In the genomic region with DNA sequence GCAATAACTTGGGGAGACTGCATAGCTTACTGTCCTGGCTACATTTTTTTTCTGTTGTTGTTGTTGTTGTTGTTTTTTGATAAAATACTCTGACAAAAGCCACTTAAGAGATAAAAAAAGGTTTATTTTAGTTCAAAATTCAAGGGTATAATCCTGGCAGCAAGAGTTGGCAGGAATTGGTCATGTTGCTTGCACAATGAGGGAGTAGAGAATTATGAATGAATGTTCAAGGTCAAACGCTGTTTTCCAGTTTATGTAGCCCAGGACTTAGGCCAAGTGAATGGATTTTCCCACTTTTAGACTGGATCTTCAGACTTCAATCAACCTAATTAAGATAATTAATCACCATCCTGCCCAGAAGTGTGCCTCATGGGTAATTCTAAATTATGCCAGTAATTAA, we compare ENCODE assay signal across 22 mouse cellular contexts.
DNase-seq lines count a peak whose midpoint lies in the region; ATAC-seq and TF ChIP-seq lines count a peak whose summit lies in the region.
"Had no signal": no experiment of that assay in that cellular context is flagged by ENCODE, and none has a peak within 500 bp of the region (broad histone marks: within the 10 kb centered on the region; RNA-seq: fewer than 3 reads in every experiment).

No protein-coding gene starts in this region.

- TF ChIP-seq CTCF in liver, adult 2 months (IDR thresholded peaks at IDR 0.05; ENCODE audit: low read depth, low read length), result no peak
- TF ChIP-seq CTCF in liver, postnatal 0 days (IDR thresholded peaks at IDR 0.05; ENCODE audit: low read depth), result no peak

- no peak for TF ChIP-seq POLR2A in liver, adult 2 months (IDR thresholded peaks at IDR 0.05; ENCODE audit: extremely low read depth, insufficient read depth, low read length)

- no peaks in the 10 kb centered on the region for H3K36me3 ChIP-seq in liver, adult 2 months (ENCODE audit: control insufficient read depth, insufficient read depth, low read length)
- no peaks in the 10 kb centered on the region for H3K36me3 ChIP-seq in liver, postnatal 0 days (replicated peaks; ENCODE audit: insufficient read depth, low read length)
- H3K36me3 ChIP-seq: embryonic facial prominence, embryonic 12.5 days; embryonic facial prominence, embryonic 15.5 days; hindbrain, embryonic 12.5 days; hindbrain, embryonic 15.5 days; intestine, embryonic 15.5 days had no signal

- no peak overlapping the region for H3K27ac ChIP-seq in liver, adult 2 months (replicated peaks; ENCODE audit: insufficient read depth, low read depth, low read length)
- no peak overlapping the region for H3K27ac ChIP-seq in liver, postnatal 0 days (ENCODE audit: low read depth)
- H3K27ac ChIP-seq: embryonic facial prominence, embryonic 12.5 days; embryonic facial prominence, embryonic 15.5 days; gastrocnemius, adult 2 months; hindbrain, embryonic 12.5 days; hindbrain, embryonic 15.5 days; intestine, embryonic 15.5 days had no signal

- no peaks in the 10 kb centered on the region for H3K9me3 ChIP-seq in liver, postnatal 0 days (ENCODE audit: low read length)
- H3K9me3 ChIP-seq: embryonic facial prominence, embryonic 12.5 days; embryonic facial prominence, embryonic 15.5 days; hindbrain, embryonic 12.5 days; hindbrain, embryonic 15.5 days; intestine, embryonic 15.5 days had no signal

- TF ChIP-seq EP300 in liver, postnatal 0 days (IDR thresholded peaks at IDR 0.05; ENCODE audit: low read depth), result no peak

- H3K79me2 ChIP-seq in liver, adult 2 months (ENCODE audit: control insufficient read depth, insufficient read depth, low read length), result no peaks in the 10 kb centered on the region

- no peak for ATAC-seq in liver, postnatal 0 days
- no peak for ATAC-seq in CD4-positive, CD25-positive, alpha-beta regulatory T cell, adult 4 months
- ATAC-seq: forebrain, embryonic 14.5 days; forebrain, postnatal 0 days; intestine, embryonic 15.5 days had no signal

- no peaks in the 10 kb centered on the region for H3K27me3 ChIP-seq in liver, adult 2 months (ENCODE audit: control insufficient read depth, insufficient read depth, low read length)
- no peaks in the 10 kb centered on the region for H3K27me3 ChIP-seq in liver, postnatal 0 days (ENCODE audit: insufficient read depth, low read length)
- H3K27me3 ChIP-seq: embryonic facial prominence, embryonic 12.5 days; embryonic facial prominence, embryonic 15.5 days; hindbrain, embryonic 12.5 days; hindbrain, embryonic 15.5 days; intestine, embryonic 15.5 days had no signal

- WGBS in liver, adult 2 months, result 24% methylated on average over 1 of the region's 1 CpGs
- WGBS in liver, postnatal 0 days (ENCODE audit: insufficient replicate concordance), result 66% methylated on average over 1 of the region's 1 CpGs

- H3K4me2 ChIP-seq in liver, postnatal 0 days (ENCODE audit: low read depth, low read length), result no peak overlapping the region
- H3K4me2 ChIP-seq: embryonic facial prominence, embryonic 12.5 days; embryonic facial prominence, embryonic 15.5 days; heart, embryonic 11.5 days; hindbrain, embryonic 12.5 days; hindbrain, embryonic 15.5 days; intestine, embryonic 15.5 days had no signal

- DNase-seq in adrenal gland, adult 2 months, result peak; percentile 57
- no peak for DNase-seq in adrenal gland, postnatal 25 days
- DNase-seq in liver, adult 2 months (ENCODE audit: extremely low read depth, low read depth, low spot score), result peak; percentile 90
- no peak for DNase-seq in liver, postnatal 0 days
- DNase-seq in adrenal gland, postnatal 36 days, result peak; percentile 35 to 41
- DNase-seq in urinary bladder, adult 18-20 months (ENCODE audit: low spot score in 2 of 2), result no peak
- DNase-seq: cerebellum, adult 11 months; cerebellum, adult 2 months; cerebellum, adult 9-11 months; cerebellum, postnatal 25 days; forebrain, postnatal 0 days; gastrocnemius, adult 2 months; gastrocnemius, postnatal 14 days; heart, adult 11 months had no signal

- H3K4me1 ChIP-seq in liver, adult 2 months (ENCODE audit: control insufficient read depth, insufficient read depth, low read length), result peaks cover 24% of the 10 kb centered on the region
- H3K4me1 ChIP-seq in liver, postnatal 0 days (ENCODE audit: insufficient read depth), result 0 out of 2 replicates have a peak, but pooled peaks cover 2% of the 10 kb centered on the region
- H3K4me1 ChIP-seq: embryonic facial prominence, embryonic 12.5 days; embryonic facial prominence, embryonic 15.5 days; hindbrain, embryonic 12.5 days; hindbrain, embryonic 15.5 days; intestine, embryonic 15.5 days had no signal

- H3K4me3 ChIP-seq in liver, adult 2 months (ENCODE audit: insufficient read depth, low read depth, low read length), result no peak overlapping the region
- no peak overlapping the region for H3K4me3 ChIP-seq in liver, postnatal 0 days (ENCODE audit: low read depth, low read length)
- H3K4me3 ChIP-seq: embryonic facial prominence, embryonic 12.5 days; embryonic facial prominence, embryonic 15.5 days; gastrocnemius, adult 2 months; hindbrain, embryonic 12.5 days; hindbrain, embryonic 15.5 days; intestine, embryonic 15.5 days had no signal

- no peak overlapping the region for H3K9ac ChIP-seq in liver, adult 2 months (ENCODE audit: low read depth, low read length)
- H3K9ac ChIP-seq in liver, postnatal 0 days (replicated peaks), result no peak overlapping the region
- H3K9ac ChIP-seq: embryonic facial prominence, embryonic 12.5 days; embryonic facial prominence, embryonic 15.5 days; forebrain, postnatal 0 days; hindbrain, embryonic 12.5 days; hindbrain, embryonic 15.5 days; intestine, embryonic 15.5 days had no signal

Comparison
In these comparisons a context has a peak if more than half of its experiments do, and no peak if none do; other contexts are left out.
1. DNase-seq: peak in adrenal gland, adult 2 months (single experiment), liver, adult 2 months (single experiment) and adrenal gland, postnatal 36 days (2 of 2); none in adrenal gland, postnatal 25 days (single experiment), liver, postnatal 0 days (single experiment) and urinary bladder, adult 18-20 months (0 of 2).